Mouse (Mus musculus): ENCODE data around the gene Tmem120b. TPM values are rescaled to one million over a fixed set of nuclear protein-coding genes. Genes with fewer than 3 reads are reported as not detected.

Gene Tmem120b
- polyA plus RNA-seq, 1 experiment: 1.6 TPM

DNA sequence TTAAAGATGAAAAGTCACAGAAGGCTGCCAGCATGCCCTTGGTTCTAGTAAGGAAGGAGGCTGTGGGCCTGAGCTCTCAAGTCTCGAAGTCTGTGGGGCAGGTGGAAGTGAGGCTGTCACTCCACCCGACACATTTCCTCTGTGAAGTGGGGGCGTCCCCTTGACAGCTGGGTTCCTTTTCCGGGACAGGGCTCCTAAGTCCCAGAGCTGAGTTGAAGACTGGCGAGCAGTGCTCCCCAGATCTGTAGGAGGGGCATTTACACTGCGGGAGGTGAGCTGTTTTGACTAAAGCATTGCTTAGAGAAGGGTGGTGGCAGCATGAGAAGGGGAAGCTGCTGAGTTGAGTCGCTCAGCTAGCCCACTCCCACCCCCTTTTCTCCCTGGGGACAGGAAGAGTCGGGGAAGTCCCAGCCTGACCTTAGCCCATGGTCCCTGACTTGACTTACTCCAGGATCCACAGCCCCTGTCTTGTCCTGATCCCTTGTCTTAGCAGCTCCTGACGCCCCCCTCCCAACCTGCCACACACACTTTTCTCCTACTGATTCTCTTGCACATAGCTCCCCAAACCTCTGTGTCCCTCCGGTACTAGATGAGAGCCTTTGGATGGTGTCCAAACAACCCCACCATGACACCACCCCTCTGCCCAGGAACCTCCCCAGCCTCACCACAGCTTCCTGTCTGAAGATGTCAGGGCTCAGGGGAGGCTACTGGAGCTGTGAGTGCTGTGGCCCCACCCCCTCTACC lies 60.4 kb downstream of the Tmem120b start:
- H3K4me3 ChIP-seq (ENCODE audit: low read depth, low read length): peak overlapping the region; percentile 51
- peaks cover 14% of the 10 kb centered on the region; the same call in 1 of the 2 replicates for H3K4me1 ChIP-seq (ENCODE audit: control insufficient read depth, insufficient read depth, insufficient read length, low read length)
- H3K27ac ChIP-seq (ENCODE audit: insufficient read depth, low read depth, low read length): peak overlapping the region; percentile 89
- WGBS: 74% methylated on average over 10 of the region's 10 CpGs
- no peaks in the 10 kb centered on the region for H3K27me3 ChIP-seq (ENCODE audit: control insufficient read depth, insufficient read depth, low read length)
- TF ChIP-seq POLR2A (IDR thresholded peaks at IDR 0.05; ENCODE audit: low read depth, low read length) (no peak), CTCF (IDR thresholded peaks at IDR 0.05; ENCODE audit: extremely low read depth, insufficient read length, insufficient replicate concordance, low read depth, low read length) (no peak)
- H3K36me3 ChIP-seq (ENCODE audit: control insufficient read depth, insufficient read depth, low read length): peaks cover 3% of the 10 kb centered on the region

DNA sequence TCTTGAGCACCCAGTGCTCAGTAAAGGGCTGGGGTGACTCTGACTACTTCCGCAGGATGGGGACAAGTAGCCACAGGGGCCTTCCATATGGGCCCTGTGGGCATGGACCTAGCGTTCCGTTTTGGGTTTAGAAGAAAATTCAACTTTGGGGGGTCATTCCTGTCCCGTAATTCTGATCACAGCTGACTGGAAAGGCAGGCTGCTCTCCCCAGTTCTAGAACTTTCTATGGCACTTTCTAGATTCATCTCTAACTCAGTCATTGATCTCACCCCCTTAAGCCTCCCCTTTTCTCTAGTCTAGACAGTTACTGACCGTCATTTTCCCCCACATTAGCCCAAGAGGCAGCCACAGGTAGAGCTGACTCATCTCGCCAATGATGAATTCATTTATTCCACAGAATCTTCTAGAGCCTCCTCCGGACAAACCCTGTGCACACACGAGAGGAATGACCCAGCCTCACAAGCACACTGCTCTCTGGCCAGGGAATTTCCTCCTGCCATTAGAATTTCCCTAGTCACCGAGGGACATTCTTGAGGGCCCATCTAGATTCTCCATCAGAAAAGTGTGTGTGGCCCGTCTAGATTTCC lies 61.0 kb downstream of the Tmem120b start:
- WGBS: 80% methylated on average over 10 of the region's 10 CpGs
- TF ChIP-seq POLR2A (IDR thresholded peaks at IDR 0.05; ENCODE audit: low read depth, low read length) (no peak), CTCF (IDR thresholded peaks at IDR 0.05; ENCODE audit: extremely low read depth, insufficient read length, insufficient replicate concordance, low read depth, low read length) (no peak)
- Histone ChIP-seq H3K27me3 (ENCODE audit: control insufficient read depth, insufficient read depth, low read length) (no peaks in the 10 kb centered on the region), H3K4me3 (ENCODE audit: low read depth, low read length) (no peak overlapping the region; the same call in 1 of the 2 replicates), H3K4me1 (ENCODE audit: control insufficient read depth, insufficient read depth, insufficient read length, low read length) (peaks cover 16% of the 10 kb centered on the region; the same call in 1 of the 2 replicates), H3K27ac (ENCODE audit: insufficient read depth, low read depth, low read length) (peak overlapping the region; percentile 57), H3K36me3 (ENCODE audit: control insufficient read depth, insufficient read depth, low read length) (peaks cover 7% of the 10 kb centered on the region)

DNA sequence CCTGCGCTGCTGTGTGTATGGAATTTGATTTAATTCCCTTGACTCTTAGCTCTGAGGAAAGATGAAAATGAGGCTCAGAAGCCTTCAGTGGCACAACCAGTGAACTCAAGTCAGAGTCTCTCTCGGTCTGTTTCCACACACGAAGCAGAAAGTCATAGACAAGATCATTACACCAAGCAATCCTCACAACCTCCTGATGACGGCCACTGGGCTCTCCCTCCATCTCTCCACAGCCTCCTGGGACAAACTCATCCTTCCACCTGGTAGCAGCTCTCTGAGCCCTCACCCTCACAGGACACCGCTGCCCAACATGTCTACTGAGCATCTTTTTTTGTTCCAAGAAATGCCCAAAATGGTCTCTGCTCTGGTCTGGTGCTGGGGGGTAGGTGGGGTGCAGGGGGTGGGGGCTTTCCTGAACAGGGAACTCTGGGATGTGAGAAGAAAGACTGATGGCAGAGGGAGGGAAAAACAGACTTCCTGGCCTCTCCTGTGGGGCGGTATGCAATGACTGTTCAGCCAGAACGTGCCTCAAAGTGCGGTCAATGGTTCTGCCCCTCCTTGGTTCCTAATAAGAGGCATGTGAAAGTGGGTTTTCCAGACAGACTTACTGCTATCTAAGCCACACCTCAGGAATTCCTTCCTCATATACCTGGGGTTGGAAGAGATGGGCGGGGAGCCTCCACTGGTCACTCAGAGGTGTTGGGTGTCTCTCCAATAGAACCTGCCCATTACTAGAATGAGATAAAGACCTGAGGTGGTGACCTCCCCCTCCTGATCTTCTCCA lies 62.0 kb downstream of the Tmem120b start:
- Histone ChIP-seq H3K27ac (ENCODE audit: insufficient read depth, low read depth, low read length) (peak overlapping the region; percentile 57), H3K4me1 (ENCODE audit: control insufficient read depth, insufficient read depth, insufficient read length, low read length) (peaks cover 22% of the 10 kb centered on the region), H3K36me3 (ENCODE audit: control insufficient read depth, insufficient read depth, low read length) (peaks cover 9% of the 10 kb centered on the region), H3K4me3 (ENCODE audit: low read depth, low read length) (peak overlapping the region; percentile 16; the same call in 1 of the 2 replicates), H3K27me3 (ENCODE audit: control insufficient read depth, insufficient read depth, low read length) (no peaks in the 10 kb centered on the region)
- TF ChIP-seq CTCF (IDR thresholded peaks at IDR 0.05; ENCODE audit: extremely low read depth, insufficient read length, insufficient replicate concordance, low read depth, low read length): no peak
- no peak for TF ChIP-seq POLR2A (IDR thresholded peaks at IDR 0.05; ENCODE audit: low read depth, low read length)
- 69% methylated on average over 9 of the region's 9 CpGs for WGBS

- H3K4me1 ChIP-seq (ENCODE audit: control insufficient read depth, insufficient read depth, insufficient read length, low read length): peaks cover 22% of the 10 kb centered on the region
- H3K27ac ChIP-seq (ENCODE audit: insufficient read depth, low read depth, low read length): peak overlapping the region; percentile 81
- no peaks in the 10 kb centered on the region for H3K27me3 ChIP-seq (ENCODE audit: control insufficient read depth, insufficient read depth, low read length)
- WGBS: 31% methylated on average over 5 of the region's 5 CpGs
- H3K36me3 ChIP-seq (ENCODE audit: control insufficient read depth, insufficient read depth, low read length): peaks cover 9% of the 10 kb centered on the region
- TF ChIP-seq POLR2A (IDR thresholded peaks at IDR 0.05; ENCODE audit: low read depth, low read length) (no peak; the same call in 1 of the 2 replicates), CTCF (IDR thresholded peaks at IDR 0.05; ENCODE audit: extremely low read depth, insufficient read length, insufficient replicate concordance, low read depth, low read length) (no peak)
- peak overlapping the region; percentile 70 for H3K4me3 ChIP-seq (ENCODE audit: low read depth, low read length)
These were observed 62.6 kb downstream of the Tmem120b start for GRCm38 (mm10) chr5:123130814-123131148.

DNA sequence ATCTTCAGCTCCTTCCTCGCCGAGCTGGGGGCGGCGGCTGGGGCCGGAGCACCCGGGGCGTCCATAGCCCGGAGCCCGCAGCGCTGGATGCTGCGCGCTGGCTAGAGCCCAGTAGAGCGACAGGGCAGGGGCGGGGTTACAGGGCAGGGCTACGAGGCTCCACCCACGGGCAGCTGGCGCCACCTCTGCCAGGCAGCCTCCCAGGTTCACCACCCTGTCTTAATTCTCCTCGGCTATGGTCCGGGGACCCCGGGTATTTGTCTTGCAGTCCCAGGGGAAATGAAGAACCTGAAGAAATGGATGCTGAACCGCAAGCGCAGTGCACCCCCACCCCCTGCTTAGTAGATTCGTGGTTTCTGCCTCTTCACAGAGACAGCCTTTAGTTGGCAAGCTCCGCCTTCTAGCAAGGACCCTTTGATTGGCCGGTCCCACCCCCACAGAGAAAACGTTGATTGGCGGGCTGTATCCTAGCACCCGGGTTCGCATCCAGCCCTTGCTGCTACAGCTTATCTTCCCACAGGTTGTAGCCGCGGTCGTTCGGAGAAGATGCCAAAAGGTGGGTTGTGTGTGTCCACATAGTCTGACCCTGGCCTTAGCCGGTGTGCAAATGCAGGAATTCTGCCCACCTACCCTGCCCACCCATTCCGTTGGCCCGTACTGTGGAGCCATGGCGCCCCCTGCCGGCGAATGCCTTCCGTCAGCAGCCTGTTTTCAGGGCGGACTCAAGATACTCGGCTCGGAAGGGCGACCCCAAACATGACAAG lies 64.3 kb downstream of the Tmem120b start, which contains the start of gene Rhof:
Gene Rhof, minus strand, starts transcription at position 385 of the 764 bp plus-strand sequence.
- Histone ChIP-seq H3K27ac (ENCODE audit: insufficient read depth, low read depth, low read length) (peak within 1 kb of the TSS; percentile 26), H3K4me1 (ENCODE audit: control insufficient read depth, insufficient read depth, insufficient read length, low read length) (peaks cover 30% of the 10 kb centered on the region), H3K4me3 (ENCODE audit: low read depth, low read length) (peak within 1 kb of the TSS; percentile 70), H3K27me3 (ENCODE audit: control insufficient read depth, insufficient read depth, low read length) (no peaks in the 10 kb centered on the region), H3K36me3 (ENCODE audit: control insufficient read depth, insufficient read depth, low read length) (peaks cover 9% of the 10 kb centered on the region)
- 4% methylated on average over 44 of the region's 44 CpGs for WGBS
- TF ChIP-seq POLR2A (IDR thresholded peaks at IDR 0.05; ENCODE audit: low read depth, low read length): peak; percentile 69
- TF ChIP-seq CTCF (IDR thresholded peaks at IDR 0.05; ENCODE audit: extremely low read depth, insufficient read length, insufficient replicate concordance, low read depth, low read length): peak; percentile 97

DNA sequence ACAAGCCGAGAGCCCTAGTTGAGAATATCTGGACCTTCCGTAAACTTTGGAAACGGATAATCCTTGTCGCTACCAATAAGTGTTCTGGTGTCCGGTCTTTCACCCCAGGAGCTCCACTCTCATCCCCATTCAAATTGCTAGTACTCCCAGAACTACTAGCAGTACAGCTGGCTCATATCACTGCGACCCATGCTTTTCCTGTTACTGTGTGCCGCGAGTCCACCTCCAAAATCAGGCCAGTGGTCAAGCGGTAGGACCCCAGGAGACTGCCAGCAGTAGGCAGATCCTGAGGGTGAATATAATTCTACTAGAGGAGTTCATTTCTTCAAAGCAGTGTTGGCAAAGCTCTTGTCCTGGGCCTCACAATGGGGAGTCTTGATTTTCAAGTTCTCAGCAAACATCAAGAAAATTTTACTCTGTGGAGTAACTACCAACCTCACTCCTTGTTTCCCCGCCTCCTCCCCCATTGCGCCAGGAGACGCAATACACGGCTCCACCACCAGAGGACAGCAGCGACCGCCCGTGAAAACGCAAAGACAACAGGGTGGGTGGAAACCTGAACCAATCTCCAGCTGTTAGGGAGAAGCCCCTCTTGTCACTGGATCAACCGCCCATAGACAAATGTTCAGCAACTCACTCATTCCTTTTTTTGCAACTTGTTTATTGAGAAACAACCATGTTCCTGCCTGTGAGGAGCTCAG lies 65.0 kb downstream of the Tmem120b start:
- peak overlapping the region; percentile 26; the same call in 1 of the 2 replicates for H3K27ac ChIP-seq (ENCODE audit: insufficient read depth, low read depth, low read length)
- WGBS: 25% methylated on average over 18 of the region's 18 CpGs
- peak; percentile 99 for TF ChIP-seq CTCF (IDR thresholded peaks at IDR 0.05; ENCODE audit: extremely low read depth, insufficient read length, insufficient replicate concordance, low read depth, low read length)
- TF ChIP-seq POLR2A (IDR thresholded peaks at IDR 0.05; ENCODE audit: low read depth, low read length): no peak
- peaks cover 9% of the 10 kb centered on the region for H3K36me3 ChIP-seq (ENCODE audit: control insufficient read depth, insufficient read depth, low read length)
- no peak overlapping the region for H3K4me3 ChIP-seq (ENCODE audit: low read depth, low read length)
- peaks cover 30% of the 10 kb centered on the region for H3K4me1 ChIP-seq (ENCODE audit: control insufficient read depth, insufficient read depth, insufficient read length, low read length)
- H3K27me3 ChIP-seq (ENCODE audit: control insufficient read depth, insufficient read depth, low read length): no peaks in the 10 kb centered on the region

Data from small intestine, adult 2 months (tissue).